Mouse (Mus musculus) liver, embryonic 12.5 days (tissue): Measurements from ENCODE around the gene Crip1. TPM values are rescaled to one million over a fixed set of nuclear protein-coding genes. Genes with fewer than 3 reads are reported as not detected.

Experiments
- ATAC-seq: fragments of 200-750 bp; cut with Nextera tagmentation; 2 replicates; pipeline ENCODE4 v1.8.0; 2017; ENCODE audit warnings: moderate number of reproducible peaks, mild to moderate bottlenecking, moderate library complexity
- H3K27ac ChIP-seq: fragments of 300-500 bp; sonication (generic); 2 replicates; pipeline ENCODE4 v1.5.1; 2016; ENCODE audit warnings: mild to moderate bottlenecking
- H3K27me3 ChIP-seq: fragments of 300-500 bp; sonication (generic); replicated peaks from 2 replicates; pipeline ENCODE4 v1.6.1; 2016; ENCODE audit warnings: mild to moderate bottlenecking, moderate library complexity
- H3K36me3 ChIP-seq: fragments of 300-500 bp; sonication (generic); 2 replicates; pipeline ENCODE4 v1.6.1; 2016; ENCODE audit warnings: mild to moderate bottlenecking, moderate library complexity
- H3K4me1 ChIP-seq: fragments of 300-500 bp; sonication (generic); 2 replicates; pipeline ENCODE4 v1.6.1; 2016
- H3K4me2 ChIP-seq: fragments of 300-500 bp; sonication (generic); 2 replicates; pipeline ENCODE4 v1.6.1; 2016; ENCODE audit warnings: mild to moderate bottlenecking, moderate library complexity
- H3K4me3 ChIP-seq: fragments of 300-500 bp; sonication (generic); 2 replicates; pipeline ENCODE4 v1.5.1; 2016; ENCODE audit warnings: mild to moderate bottlenecking, moderate library complexity
- H3K9ac ChIP-seq: fragments of 300-500 bp; sonication (generic); 2 replicates; pipeline ENCODE4 v1.6.1; 2016; ENCODE audit warnings: mild to moderate bottlenecking, moderate library complexity
- H3K9me3 ChIP-seq: fragments of 300-500 bp; sonication (generic); replicated peaks from 2 replicates; pipeline ENCODE4 v1.6.1; 2016; ENCODE audit warnings: mild to moderate bottlenecking, moderate library complexity
- WGBS: fragments of 180-500 bp; shearing (Covaris S2); methylation state at CpG from one replicate; pipeline ENCODE4 v1.1.7; 2016; ENCODE audit not compliant: insufficient replicate concordance; 5-methylcytosine and 5-hydroxymethylcytosine counted together
- polyA plus RNA-seq: library from polyadenylated mRNA; unstranded; fragments of >200 nt; fragmentation: Nextera tagmentation; extraction: Ambion mirVana; gene quantifications from 2 replicates; pipeline ENCODE4 v1.2.1, GENCODE M21; 2016

Gene Crip1
- polyA plus RNA-seq, 1 experiment from 2014 or later, result 99.8 TPM

DNA sequence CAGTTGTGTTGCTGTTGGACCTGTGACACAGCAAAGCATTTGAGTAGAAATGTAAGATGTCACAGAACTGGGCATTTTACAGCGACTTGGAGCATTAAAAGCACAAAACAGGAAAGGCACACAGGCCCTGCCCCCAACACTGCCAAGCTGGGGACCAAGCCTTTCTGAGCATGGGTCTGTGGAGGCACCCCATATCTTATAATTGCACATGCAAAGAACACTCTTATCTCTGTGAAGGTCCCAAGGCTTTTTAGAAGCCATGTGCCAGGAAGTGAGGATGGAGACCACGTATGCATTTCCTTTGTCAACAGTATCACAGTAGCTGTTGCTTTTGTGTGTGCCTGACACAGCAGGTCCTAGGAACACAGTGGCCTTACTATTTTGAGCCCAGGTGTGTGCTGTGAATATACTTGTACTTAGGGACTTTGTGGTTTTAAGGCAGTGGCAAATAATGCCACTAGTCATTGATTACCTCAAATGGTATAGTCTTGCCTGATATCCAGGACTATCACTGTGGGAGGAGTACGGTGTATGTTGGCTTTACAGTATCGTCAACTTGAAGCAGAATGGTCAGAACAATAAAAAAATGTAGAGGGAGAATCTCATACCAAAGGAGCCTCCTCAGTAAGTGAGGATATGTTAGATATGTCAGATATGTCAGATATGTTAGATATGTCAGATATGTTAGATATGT, 38.5 kb upstream of the Crip1 start:
- Histone ChIP-seq H3K27ac (peak overlapping the region; percentile 93), H3K27me3 (no peaks in the 10 kb centered on the region), H3K9me3 (no peaks in the 10 kb centered on the region), H3K4me3 (peak overlapping the region; percentile 14; the same call in 1 of the 2 replicates), H3K36me3 (peaks cover 43% of the 10 kb centered on the region), H3K4me2 (peak overlapping the region; percentile 60), H3K9ac (peak overlapping the region; percentile 67), H3K4me1 (peaks cover 88% of the 10 kb centered on the region)
- WGBS, result 20% methylated on average over 4 of the region's 4 CpGs
- peak; percentile 94 for ATAC-seq

DNA sequence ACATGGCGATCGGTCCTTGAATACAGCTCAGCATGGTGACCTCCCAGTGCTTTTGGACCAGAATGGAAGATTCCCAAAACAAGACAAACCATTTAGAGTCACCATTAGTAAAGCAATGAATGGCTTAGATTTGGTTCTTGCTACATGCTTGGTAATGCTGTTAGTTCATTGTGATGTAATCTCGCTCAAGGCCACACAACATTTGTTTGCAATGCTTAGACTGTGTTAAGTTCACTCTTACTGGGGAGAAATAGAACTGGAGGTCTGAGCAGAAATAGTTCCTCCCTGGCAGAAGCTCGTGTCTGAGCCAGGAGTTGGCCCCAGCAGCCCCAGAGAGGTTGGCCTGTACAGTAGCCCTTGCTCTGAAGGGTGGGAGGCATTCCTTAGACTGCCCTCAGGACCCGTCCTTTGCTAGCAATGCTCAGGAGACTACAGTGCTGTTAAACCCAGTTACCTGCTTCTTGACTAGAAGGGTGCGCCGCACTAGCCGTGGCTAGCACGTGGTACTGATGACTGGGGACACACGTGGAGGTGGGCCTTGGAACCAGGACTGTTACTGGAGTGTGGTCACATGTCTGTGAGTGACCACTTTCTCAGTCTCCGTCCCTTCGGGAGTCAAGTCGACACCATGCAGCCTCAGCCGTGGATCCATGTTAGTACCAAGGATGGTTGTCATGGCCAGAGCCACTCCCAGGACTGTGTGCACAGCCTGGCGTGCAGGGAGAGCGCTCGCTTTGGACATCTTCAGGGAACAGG, 37.4 kb upstream of the Crip1 start:
- H3K4me1 ChIP-seq, result peaks cover 85% of the 10 kb centered on the region
- H3K4me3 ChIP-seq, result no peak overlapping the region
- no peaks in the 10 kb centered on the region for H3K9me3 ChIP-seq
- H3K36me3 ChIP-seq, result peaks cover 44% of the 10 kb centered on the region
- H3K9ac ChIP-seq, result peak overlapping the region; percentile 40; the same call in 1 of the 2 replicates
- H3K27ac ChIP-seq, result peak overlapping the region; percentile 93
- whole genome bisulfite sequencing, result 85% methylated on average over 17 of the region's 17 CpGs
- no peak for ATAC-seq
- H3K4me2 ChIP-seq, result no peak overlapping the region
- no peaks in the 10 kb centered on the region for H3K27me3 ChIP-seq

DNA sequence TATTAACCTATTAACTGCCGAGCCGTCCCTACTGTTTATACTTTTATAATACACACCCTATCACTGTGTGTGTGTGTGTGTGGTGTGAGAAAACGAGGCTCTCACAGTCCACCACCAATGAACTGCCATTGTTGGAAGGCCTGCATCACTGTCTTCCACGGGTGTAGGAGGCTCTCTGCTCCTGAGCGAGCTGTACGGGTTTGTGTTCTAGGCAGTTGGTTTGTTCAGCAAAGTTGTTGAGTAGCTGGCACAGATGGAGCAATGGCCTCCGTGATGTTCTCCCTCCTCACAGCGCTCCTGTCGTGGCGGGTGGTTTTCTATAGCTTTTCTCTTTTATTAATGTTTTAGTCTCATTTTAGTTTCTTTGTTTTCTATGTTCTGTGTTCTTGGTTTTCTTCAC, 36.3 kb upstream of the Crip1 start:
- H3K27me3 ChIP-seq, result no peaks in the 10 kb centered on the region
- no peak overlapping the region for H3K4me2 ChIP-seq
- peak overlapping the region; percentile 57; the same call in 1 of the 2 replicates for H3K27ac ChIP-seq
- no peak overlapping the region for H3K9ac ChIP-seq
- no peak overlapping the region for H3K4me3 ChIP-seq
- peaks cover 48% of the 10 kb centered on the region for H3K36me3 ChIP-seq
- 90% methylated on average over 10 of the region's 10 CpGs for WGBS
- peaks cover 75% of the 10 kb centered on the region for H3K4me1 ChIP-seq
- ATAC-seq, result no peak
- no peaks in the 10 kb centered on the region for H3K9me3 ChIP-seq

DNA sequence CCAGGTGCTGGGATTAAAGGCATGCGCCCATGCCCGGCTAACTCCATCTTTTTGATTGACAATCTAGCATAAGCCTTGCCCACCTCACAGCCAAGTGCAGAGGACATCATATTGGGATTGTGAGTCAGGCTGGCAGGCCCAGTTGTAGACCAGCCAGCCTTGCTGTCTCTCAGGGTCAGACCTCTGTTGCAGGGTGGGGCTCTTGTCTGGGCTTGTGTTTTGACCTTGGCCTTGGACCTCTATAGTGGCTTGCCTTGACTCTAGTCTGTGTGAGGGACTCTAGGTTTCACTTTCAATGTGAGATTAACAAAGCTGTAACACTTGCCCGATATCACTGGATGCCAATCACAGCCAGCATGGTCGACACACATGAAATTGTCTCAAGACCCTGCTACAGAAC, 32.0 kb upstream of the Crip1 start:
- ATAC-seq, result no peak
- Histone ChIP-seq H3K4me3 (no peak overlapping the region), H3K27ac (no peak overlapping the region), H3K9me3 (no peaks in the 10 kb centered on the region), H3K9ac (no peak overlapping the region), H3K4me2 (no peak overlapping the region), H3K4me1 (peaks cover 32% of the 10 kb centered on the region), H3K27me3 (no peaks in the 10 kb centered on the region), H3K36me3 (peaks cover 74% of the 10 kb centered on the region)
- WGBS, result 86% methylated on average over 4 of the region's 4 CpGs

DNA sequence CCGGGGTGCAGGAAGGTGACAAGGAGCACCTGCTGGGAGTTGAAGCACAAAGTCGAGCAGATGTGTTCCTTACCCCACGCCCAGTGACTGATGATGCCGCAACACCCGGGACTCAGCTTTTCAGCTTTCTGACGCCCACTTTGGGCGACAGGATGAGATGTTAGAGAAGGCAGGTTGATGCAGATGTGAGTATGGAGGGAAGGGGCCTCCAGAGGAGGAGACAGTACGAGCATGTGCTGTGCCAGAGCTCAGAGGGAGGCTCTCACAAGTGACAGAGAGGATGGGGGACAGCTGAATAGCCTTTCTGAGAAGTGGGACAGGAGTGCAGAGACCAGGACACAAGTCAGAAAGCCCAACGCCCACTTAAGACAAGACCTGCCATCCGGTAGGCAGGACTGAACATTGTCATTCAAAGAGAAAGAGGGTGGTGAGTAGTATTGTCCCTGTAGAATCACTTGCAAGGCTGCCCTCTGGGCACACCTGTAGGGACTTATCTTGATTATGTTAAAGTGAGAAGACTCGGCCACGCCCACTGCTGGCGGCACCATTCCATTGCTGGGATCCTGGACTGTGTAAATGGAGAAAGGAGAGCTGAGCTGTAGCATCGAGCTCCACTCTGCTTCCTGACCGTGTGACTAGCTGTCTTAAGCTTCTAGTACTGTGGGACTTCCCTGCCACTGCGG, 31.1 kb upstream of the Crip1 start:
- no peak overlapping the region for H3K27ac ChIP-seq
- H3K4me3 ChIP-seq, result no peak overlapping the region
- peaks cover 23% of the 10 kb centered on the region for H3K4me1 ChIP-seq
- H3K36me3 ChIP-seq, result peaks cover 79% of the 10 kb centered on the region
- 84% methylated on average over 16 of the region's 16 CpGs for WGBS
- no peaks in the 10 kb centered on the region for H3K27me3 ChIP-seq
- H3K9ac ChIP-seq, result no peak overlapping the region
- no peak for ATAC-seq
- H3K4me2 ChIP-seq, result no peak overlapping the region
- no peaks in the 10 kb centered on the region for H3K9me3 ChIP-seq

DNA sequence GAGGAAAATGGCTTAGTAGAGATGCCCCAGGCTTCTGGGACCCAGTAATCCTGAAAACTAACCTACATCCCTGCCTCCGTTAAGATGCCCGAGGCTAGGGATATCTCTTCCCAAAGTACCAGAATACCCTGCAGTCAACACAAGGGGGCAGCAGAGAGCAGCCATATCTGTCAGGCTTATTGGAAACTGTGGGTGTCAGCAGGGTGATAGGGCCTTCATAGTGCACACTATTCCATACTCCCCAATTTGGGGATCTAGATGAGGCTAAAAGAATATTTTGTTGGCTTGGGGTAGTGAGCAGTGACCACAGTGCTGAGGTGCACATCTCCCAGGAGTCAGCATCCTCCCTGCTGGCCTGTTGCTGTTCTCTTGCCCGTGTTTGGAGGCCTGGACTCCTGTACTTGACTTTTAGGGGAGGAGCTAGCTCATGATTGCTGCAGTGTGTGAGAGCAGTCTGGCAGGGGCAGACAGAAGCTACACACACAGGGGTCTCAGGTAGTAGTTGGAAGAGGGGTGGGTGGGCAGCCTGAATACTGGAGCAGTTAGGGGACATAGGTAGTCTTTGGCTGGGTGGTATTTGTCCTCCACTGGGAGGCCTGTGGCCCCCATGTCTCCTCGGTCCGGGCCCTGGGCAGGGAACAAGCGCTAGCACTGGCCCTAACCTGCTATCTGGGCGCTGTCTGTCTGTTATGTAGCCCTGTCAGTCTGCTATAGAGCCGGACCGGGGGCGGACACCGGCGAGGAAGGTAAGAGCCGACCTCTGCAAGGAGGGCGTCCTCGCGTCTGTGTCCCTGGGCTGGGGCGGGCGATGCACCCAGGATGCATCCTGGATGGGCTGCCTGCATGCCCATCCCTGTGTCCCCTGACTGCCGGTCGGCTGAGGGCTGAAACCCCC, 26.4 kb upstream of the Crip1 start:
- H3K36me3 ChIP-seq, result peaks cover 96% of the 10 kb centered on the region
- H3K4me1 ChIP-seq, result no peaks in the 10 kb centered on the region
- H3K27me3 ChIP-seq, result no peaks in the 10 kb centered on the region
- ATAC-seq, result peak; percentile 60
- H3K4me3 ChIP-seq, result no peak overlapping the region
- H3K27ac ChIP-seq, result no peak overlapping the region; the same call in 1 of the 2 replicates
- H3K4me2 ChIP-seq, result no peak overlapping the region
- no peak overlapping the region for H3K9ac ChIP-seq
- WGBS, result 87% methylated on average over 20 of the region's 20 CpGs
- H3K9me3 ChIP-seq, result no peaks in the 10 kb centered on the region

DNA sequence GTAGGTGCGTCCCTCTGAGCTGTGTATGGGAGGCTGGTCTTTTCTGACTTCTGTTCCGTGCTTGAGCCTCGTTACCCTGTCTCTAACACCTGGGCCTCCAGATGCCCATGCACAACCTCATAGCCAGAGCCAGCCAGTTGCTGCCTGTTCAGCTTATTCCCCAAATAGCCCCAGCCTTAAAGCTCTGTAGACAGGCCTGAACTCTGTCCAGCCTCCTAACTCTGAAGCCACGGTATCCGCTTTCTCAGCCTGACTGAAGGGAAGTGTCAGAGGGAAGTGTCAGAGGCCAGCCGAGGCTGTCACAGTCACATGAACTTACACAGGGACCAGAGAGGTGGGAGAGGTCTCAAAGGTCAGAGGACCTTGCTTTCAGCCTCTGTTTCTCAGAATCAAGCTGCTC, 21.4 kb upstream of the Crip1 start:
- Histone ChIP-seq H3K4me2 (no peak overlapping the region), H3K4me3 (no peak overlapping the region), H3K9me3 (no peaks in the 10 kb centered on the region), H3K9ac (no peak overlapping the region), H3K4me1 (no peaks in the 10 kb centered on the region), H3K36me3 (peaks cover 100% of the 10 kb centered on the region), H3K27me3 (no peaks in the 10 kb centered on the region), H3K27ac (0 out of 2 replicates have a peak overlapping the region, but pooled peaks have one; percentile 21)
- no peak for ATAC-seq
- WGBS, result 75% methylated on average over 6 of the region's 6 CpGs

DNA sequence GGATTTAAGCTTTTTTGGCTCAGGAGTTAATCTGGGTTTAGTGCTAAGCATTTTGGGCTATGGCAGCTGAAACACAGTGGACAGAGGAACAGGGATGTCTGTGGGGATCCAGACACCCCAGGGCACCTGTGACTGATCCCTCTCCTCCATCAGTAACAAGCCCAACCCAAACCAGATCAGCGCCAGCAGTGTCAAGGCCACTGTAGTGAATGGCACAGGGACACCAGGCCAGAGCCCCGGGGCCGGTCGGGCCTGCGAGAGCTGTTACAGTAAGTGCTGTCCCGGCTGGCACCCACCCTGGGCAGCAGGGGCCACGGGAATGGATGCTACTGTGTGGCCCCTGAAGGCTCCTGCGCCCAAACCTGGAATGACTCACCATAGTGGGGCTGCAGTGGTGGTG, 15.4 kb upstream of the Crip1 start:
- Histone ChIP-seq H3K4me2 (no peak overlapping the region), H3K27ac (no peak overlapping the region), H3K27me3 (no peaks in the 10 kb centered on the region), H3K9me3 (no peaks in the 10 kb centered on the region), H3K4me3 (no peak overlapping the region), H3K36me3 (peaks cover 100% of the 10 kb centered on the region), H3K4me1 (0 out of 2 replicates have a peak, but pooled peaks cover 7% of the 10 kb centered on the region), H3K9ac (no peak overlapping the region)
- ATAC-seq, result no peak
- 91% methylated on average over 8 of the region's 8 CpGs for WGBS

DNA sequence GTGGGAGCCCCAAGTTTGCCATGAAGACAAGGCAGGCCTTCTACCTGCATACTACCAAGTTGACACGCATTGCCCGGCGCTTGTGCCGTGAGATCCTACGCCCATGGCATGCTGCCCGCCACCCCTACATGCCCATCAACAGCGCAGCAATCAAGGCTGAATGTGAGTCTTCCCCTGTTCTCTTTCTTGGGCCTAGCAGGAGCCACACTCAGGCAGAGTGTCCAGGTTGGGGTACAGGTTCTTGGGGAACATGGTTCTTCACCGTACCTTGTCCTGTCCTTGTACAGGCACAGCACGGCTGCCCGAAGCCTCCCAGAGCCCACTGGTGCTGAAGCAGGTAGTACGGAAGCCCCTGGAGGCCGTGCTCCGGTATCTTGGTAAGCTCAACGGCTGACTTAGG, 14.5 kb upstream of the Crip1 start:
- no peak overlapping the region for H3K4me2 ChIP-seq
- H3K9ac ChIP-seq, result no peak overlapping the region
- peaks cover 100% of the 10 kb centered on the region for H3K36me3 ChIP-seq
- ATAC-seq, result no peak
- no peak overlapping the region for H3K4me3 ChIP-seq
- H3K27ac ChIP-seq, result no peak overlapping the region
- WGBS, result 87% methylated on average over 14 of the region's 14 CpGs
- 0 out of 2 replicates have a peak, but pooled peaks cover 7% of the 10 kb centered on the region for H3K4me1 ChIP-seq
- H3K9me3 ChIP-seq, result no peaks in the 10 kb centered on the region
- no peaks in the 10 kb centered on the region for H3K27me3 ChIP-seq

DNA sequence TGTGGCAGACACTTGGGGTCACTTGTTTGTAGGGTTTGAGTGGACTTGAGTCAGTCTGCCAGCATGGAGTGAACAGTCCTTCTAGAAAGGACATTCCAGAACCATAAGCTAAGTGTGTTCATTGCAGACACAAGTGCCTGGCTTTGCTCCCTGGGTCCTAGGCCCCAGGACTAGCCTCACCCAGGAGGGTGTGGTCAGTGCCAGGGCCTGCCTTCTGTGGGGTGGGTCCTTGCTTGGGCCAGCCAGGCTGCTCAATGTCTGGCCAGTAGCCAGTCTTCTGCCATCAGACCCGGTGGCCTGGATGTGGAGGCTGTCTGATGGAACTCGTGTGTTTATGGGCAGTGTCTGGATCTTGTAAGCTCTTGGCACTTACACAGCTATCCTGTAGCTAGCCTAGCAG, 13.5 kb upstream of the Crip1 start:
- Histone ChIP-seq H3K9ac (no peak overlapping the region), H3K4me1 (peaks cover 7% of the 10 kb centered on the region; the same call in 1 of the 2 replicates), H3K27ac (no peak overlapping the region), H3K4me2 (no peak overlapping the region), H3K9me3 (no peaks in the 10 kb centered on the region), H3K27me3 (no peaks in the 10 kb centered on the region), H3K36me3 (peaks cover 100% of the 10 kb centered on the region), H3K4me3 (no peak overlapping the region)
- WGBS, result 74% methylated on average over 2 of the region's 2 CpGs
- no peak for ATAC-seq

DNA sequence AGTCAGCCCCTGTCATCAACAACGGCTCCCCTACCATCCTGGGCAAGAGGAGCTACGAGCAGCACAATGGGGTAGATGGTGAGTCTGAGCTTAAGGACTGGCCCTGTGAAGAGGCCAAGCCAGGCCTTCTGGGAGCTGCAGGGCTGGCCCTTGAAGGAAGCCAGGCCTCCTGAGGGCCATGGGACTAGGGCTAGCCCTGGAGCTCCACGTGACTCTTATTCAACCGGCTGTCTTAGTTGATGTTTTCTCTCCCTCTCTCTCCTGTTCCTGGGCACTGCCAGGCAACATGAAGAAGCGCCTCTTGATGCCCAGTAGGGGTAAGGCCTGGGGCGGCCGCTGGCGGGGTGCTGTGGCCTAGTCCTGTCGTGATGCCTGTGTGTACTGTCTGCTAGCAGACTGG, 12.9 kb upstream of the Crip1 start:
- Histone ChIP-seq H3K9me3 (no peaks in the 10 kb centered on the region), H3K36me3 (peaks cover 100% of the 10 kb centered on the region), H3K4me3 (no peak overlapping the region), H3K4me1 (peaks cover 7% of the 10 kb centered on the region; the same call in 1 of the 2 replicates), H3K27ac (no peak overlapping the region), H3K9ac (no peak overlapping the region), H3K4me2 (no peak overlapping the region), H3K27me3 (no peaks in the 10 kb centered on the region)
- WGBS, result 83% methylated on average over 9 of the region's 9 CpGs
- no peak for ATAC-seq
